Mouse (Mus musculus) neural tube, embryonic 11.5 days (tissue): ENCODE results near the gene Gm28047. TPM values are rescaled to one million over a fixed set of nuclear protein-coding genes. Genes with fewer than 3 reads are reported as not detected.

Experiments
- ATAC-seq: fragments of 200-750 bp; cut with Nextera tagmentation; 2 replicates; pipeline ENCODE4 v1.8.0; 2017; ENCODE audit warnings: moderate number of reproducible peaks, mild to moderate bottlenecking, moderate TSS enrichment, moderate library complexity; ENCODE audit not compliant: insufficient read depth, low FRiP score, low TSS enrichment
- DNase-seq: peaks from one replicate; pipeline ENCODE4 v3.0.0-alpha.2; 2015; ENCODE audit warnings: low spot score
- H3K27ac ChIP-seq: fragments of 300-500 bp; sonication (generic); 2 replicates; pipeline ENCODE4 v1.5.1; 2014; ENCODE audit warnings: low read depth, mild to moderate bottlenecking, low read length
- H3K27me3 ChIP-seq: fragments of 300-500 bp; sonication (generic); 2 replicates; pipeline ENCODE4 v1.6.1; 2014; ENCODE audit warnings: mild to moderate bottlenecking, low read length, mixed read lengths; ENCODE audit not compliant: control insufficient read depth, insufficient read depth
- H3K36me3 ChIP-seq: fragments of 300-500 bp; sonication (generic); 2 replicates; pipeline ENCODE4 v1.6.1; 2014; ENCODE audit warnings: mild to moderate bottlenecking, low read length, moderate library complexity, mixed read lengths; ENCODE audit not compliant: control insufficient read depth, insufficient read depth
- H3K4me1 ChIP-seq: fragments of 300-500 bp; sonication (generic); 2 replicates; pipeline ENCODE4 v1.6.1; 2014; ENCODE audit warnings: low read length, mixed read lengths; ENCODE audit not compliant: control insufficient read depth, insufficient read depth
- H3K4me2 ChIP-seq: fragments of 300-500 bp; sonication (generic); 2 replicates; pipeline ENCODE4 v1.6.1; 2014; ENCODE audit warnings: low read depth, mild to moderate bottlenecking, moderate library complexity
- H3K4me3 ChIP-seq: fragments of 300-500 bp; sonication (generic); 2 replicates; pipeline ENCODE4 v1.5.1; 2014; ENCODE audit warnings: low read depth, low read length
- H3K9ac ChIP-seq: fragments of 300-500 bp; sonication (generic); 2 replicates; pipeline ENCODE4 v1.6.1; 2014; ENCODE audit warnings: mild to moderate bottlenecking, low read length
- H3K9me3 ChIP-seq: fragments of 300-500 bp; sonication (generic); 2 replicates; pipeline ENCODE4 v1.6.1; 2016; ENCODE audit warnings: low read length; ENCODE audit not compliant: control insufficient read depth
- WGBS: fragments of 180-500 bp; shearing (Covaris S2); extraction: QIAGEN DNeasy Blood & Tissue Kit; methylation state at CpG from one replicate; pipeline ENCODE4 v1.1.7; 2014; 5-methylcytosine and 5-hydroxymethylcytosine counted together
- polyA plus RNA-seq: library from polyadenylated mRNA; unstranded; fragments of >200 nt; fragmentation: Nextera tagmentation; extraction: Ambion mirVana; gene quantifications from 2 replicates; pipeline ENCODE4 v1.2.1, GENCODE M21; 2014

Gm28047 gene
- polyA plus RNA-seq, 1 experiment from 2014 or later = not detected

DNA sequence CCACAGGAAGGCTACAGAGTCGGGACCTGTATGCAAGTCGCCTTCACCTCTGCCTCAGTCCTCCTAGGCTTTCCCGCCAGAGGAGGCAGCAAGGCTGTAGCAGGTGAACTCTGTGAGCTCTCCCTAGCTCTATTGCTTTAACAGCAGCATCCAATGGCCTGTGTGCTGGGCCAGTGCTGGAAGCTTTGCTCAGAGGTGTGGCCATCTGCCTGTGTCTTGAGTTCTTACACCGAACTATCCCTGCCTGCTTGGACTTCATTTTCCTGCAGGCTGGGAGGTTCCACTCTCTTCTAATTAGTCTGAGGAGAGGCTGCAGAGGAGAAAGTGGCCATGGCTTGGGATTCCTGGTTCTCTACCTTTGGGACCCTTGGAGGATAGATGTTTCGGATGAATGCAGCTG is 112.9 kb downstream of the Gm28047 start:
- peaks cover 39% of the 10 kb centered on the region for H3K4me1 ChIP-seq
- H3K27me3 ChIP-seq = no peaks in the 10 kb centered on the region

DNA sequence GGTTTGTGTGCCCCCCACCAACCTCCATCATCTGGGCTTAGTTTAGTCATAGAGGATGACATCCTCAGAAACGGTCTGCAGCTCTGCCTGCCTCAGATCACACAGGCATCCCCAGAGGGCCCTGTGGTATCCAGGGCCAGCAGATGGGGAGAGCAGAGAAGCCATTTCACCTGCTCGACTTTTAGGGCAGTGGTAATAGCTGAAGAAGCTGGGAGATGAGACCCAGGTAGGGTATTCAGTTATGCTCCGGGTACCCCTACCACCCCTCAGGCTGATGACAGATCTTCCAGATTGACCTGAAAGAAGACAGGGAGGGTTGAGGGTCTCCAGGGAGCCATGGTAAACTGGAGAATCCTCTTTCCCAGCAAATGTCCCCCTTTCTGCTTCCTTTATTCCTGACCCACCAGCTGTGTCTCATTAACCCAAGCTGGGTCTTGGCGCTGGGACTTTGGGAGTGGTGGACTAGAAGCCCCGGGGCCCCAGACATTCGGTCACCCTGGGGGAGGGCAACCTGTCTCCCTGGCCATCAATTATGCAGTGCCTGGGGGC is 113.5 kb downstream of the Gm28047 start:
- H3K4me2 ChIP-seq = peak overlapping the region; percentile 96
- no peaks in the 10 kb centered on the region for H3K9me3 ChIP-seq
- WGBS = 7% methylated on average over 6 of the region's 6 CpGs
- DNase-seq = peak; percentile 59
- no peaks in the 10 kb centered on the region for H3K36me3 ChIP-seq
- no peaks in the 10 kb centered on the region for H3K27me3 ChIP-seq
- peak overlapping the region; percentile 78 for H3K27ac ChIP-seq
- peaks cover 39% of the 10 kb centered on the region for H3K4me1 ChIP-seq
- peak overlapping the region; percentile 61 for H3K4me3 ChIP-seq
- peak overlapping the region; percentile 18 for H3K9ac ChIP-seq
- ATAC-seq = peak; percentile 28

More for the DNA sequence above, 112.9 kb downstream of the Gm28047 start:
- H3K9me3 ChIP-seq = no peaks in the 10 kb centered on the region
- H3K4me3 ChIP-seq = 0 out of 2 replicates have a peak overlapping the region, but pooled peaks have one; percentile 15
- WGBS = 27% methylated on average over 5 of the region's 5 CpGs
- H3K36me3 ChIP-seq = no peaks in the 10 kb centered on the region
- peak overlapping the region; percentile 96 for H3K4me2 ChIP-seq
- no peak for DNase-seq
- peak overlapping the region; percentile 39; the same call in 1 of the 2 replicates for H3K9ac ChIP-seq
- peak overlapping the region; percentile 78 for H3K27ac ChIP-seq
- no peak for ATAC-seq

DNA sequence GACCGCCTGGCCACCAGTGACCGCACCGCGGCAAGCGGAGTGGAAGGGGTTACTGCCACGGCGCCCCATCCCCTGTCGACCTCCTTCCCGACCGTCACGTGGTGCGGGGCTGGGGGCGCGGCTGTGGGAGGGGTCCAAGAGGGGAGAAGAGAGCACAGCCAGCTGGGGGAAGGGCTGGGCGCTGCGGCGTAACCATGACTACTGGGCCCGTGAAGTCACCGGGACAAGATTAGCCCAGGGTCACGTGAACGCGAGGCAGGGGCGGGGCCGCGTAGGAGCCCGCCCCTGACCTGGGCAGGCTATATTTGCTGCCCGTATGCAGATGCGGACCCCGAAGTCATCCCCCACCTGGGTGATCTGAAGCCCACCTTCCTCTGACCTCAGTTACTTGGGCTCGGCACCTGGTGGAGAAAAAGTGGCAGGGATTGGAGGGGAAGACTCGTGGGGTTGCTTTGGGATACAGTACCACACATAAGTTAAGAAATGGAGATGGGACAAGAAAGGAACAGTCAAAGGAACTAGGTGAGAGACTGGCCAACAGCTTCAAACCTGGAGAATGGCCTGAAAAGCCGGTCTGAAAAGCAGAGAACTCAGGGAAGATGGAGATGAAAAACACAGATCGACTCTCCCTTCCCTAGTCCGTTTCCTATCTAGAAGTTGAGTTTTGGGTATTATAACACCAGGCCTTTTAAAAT is 114.1 kb downstream of the Gm28047 start:
- H3K4me2 ChIP-seq = peak overlapping the region; percentile 96
- H3K9ac ChIP-seq = peak overlapping the region; percentile 71
- no peaks in the 10 kb centered on the region for H3K27me3 ChIP-seq
- H3K36me3 ChIP-seq = no peaks in the 10 kb centered on the region
- peaks cover 33% of the 10 kb centered on the region for H3K4me1 ChIP-seq
- DNase-seq (peak; percentile 96), ATAC-seq (peak; percentile 96)
- no peaks in the 10 kb centered on the region for H3K9me3 ChIP-seq
- H3K4me3 ChIP-seq = peak overlapping the region; percentile 61
- H3K27ac ChIP-seq = peak overlapping the region; percentile 78
- WGBS = 4% methylated on average over 34 of the region's 34 CpGs

DNA sequence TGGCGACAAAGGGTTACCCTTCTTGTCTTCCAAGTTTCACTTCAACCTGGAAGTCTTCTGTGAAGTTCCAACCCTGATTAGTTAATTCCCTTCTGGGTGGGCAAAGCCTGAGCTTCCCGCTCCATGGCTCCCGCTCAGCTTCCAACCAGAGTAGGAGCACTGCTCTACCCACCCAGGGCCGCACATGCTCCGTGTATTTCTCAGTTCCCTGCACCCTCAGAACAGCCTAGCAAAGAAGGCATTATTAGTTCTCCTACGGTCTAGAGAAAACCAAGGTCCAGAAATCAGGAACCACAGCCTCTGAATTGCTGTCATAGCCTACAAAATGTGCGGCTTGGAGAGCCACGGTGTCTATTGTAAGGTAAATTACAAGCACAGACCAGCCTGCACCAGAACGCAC is 114.8 kb downstream of the Gm28047 start:
- no peaks in the 10 kb centered on the region for H3K9me3 ChIP-seq
- H3K4me2 ChIP-seq = peak overlapping the region; percentile 96
- H3K27me3 ChIP-seq = no peaks in the 10 kb centered on the region
- peak overlapping the region; percentile 78 for H3K27ac ChIP-seq
- 7% methylated on average over 9 of the region's 9 CpGs for WGBS
- H3K36me3 ChIP-seq = no peaks in the 10 kb centered on the region
- H3K4me3 ChIP-seq = peak overlapping the region; percentile 61
- H3K4me1 ChIP-seq = peaks cover 28% of the 10 kb centered on the region
- H3K9ac ChIP-seq = peak overlapping the region; percentile 71
- DNase-seq = no peak
- ATAC-seq = peak; percentile 61

DNA sequence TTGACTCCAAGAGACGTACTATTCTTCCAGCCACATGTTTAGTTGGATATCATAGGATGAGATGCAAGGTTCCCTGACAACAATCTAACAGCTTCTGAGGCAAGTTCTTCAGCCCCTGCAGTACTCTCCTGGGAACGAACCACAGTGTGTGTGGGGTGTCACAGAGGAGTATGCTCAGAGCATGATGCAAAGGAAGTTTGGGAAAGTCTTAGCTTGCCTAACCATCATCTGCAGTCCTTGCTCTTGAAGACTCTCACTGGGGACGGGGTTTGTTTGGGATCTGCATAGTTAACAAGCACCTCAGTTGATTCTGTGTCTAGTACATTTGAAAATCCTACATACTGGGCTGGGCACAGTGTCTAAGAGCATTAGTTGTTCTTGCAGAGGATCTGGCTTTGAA is 116.5 kb downstream of the Gm28047 start:
- no peaks in the 10 kb centered on the region for H3K27me3 ChIP-seq
- peaks cover 12% of the 10 kb centered on the region for H3K36me3 ChIP-seq
- ATAC-seq = no peak
- no peak overlapping the region for H3K9ac ChIP-seq
- no peak overlapping the region for H3K4me3 ChIP-seq
- H3K4me2 ChIP-seq = no peak overlapping the region
- H3K27ac ChIP-seq = no peak overlapping the region
- DNase-seq = no peak
- H3K9me3 ChIP-seq = no peaks in the 10 kb centered on the region
- H3K4me1 ChIP-seq = peaks cover 28% of the 10 kb centered on the region
- WGBS = 88% methylated on average over 3 of the region's 3 CpGs

DNA sequence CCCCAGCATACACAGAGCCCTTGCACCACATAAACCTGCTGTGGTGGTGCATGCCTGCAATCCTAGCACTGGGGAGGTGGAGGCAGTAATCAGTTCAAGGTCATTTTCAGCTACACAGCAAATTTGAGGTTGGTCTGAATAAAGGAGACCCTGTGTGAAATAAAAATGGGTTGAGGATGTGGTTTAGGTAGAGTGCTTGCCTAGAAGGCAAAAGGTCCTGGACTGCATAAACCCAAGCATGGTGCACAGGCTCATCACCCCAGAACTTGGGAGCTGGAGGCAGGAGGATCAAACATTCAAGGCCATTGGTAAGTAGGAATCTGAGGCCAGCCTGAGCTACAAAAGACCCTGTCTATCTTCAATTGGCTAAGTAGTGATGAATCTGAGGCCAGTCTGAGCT is 117.3 kb downstream of the Gm28047 start:
- no peaks in the 10 kb centered on the region for H3K9me3 ChIP-seq
- peaks cover 24% of the 10 kb centered on the region for H3K4me1 ChIP-seq
- H3K36me3 ChIP-seq = peaks cover 13% of the 10 kb centered on the region
- ATAC-seq (no peak), DNase-seq (no peak)
- no peak overlapping the region for H3K9ac ChIP-seq
- H3K4me3 ChIP-seq = no peak overlapping the region
- no peaks in the 10 kb centered on the region for H3K27me3 ChIP-seq
- H3K4me2 ChIP-seq = no peak overlapping the region
- H3K27ac ChIP-seq = no peak overlapping the region

DNA sequence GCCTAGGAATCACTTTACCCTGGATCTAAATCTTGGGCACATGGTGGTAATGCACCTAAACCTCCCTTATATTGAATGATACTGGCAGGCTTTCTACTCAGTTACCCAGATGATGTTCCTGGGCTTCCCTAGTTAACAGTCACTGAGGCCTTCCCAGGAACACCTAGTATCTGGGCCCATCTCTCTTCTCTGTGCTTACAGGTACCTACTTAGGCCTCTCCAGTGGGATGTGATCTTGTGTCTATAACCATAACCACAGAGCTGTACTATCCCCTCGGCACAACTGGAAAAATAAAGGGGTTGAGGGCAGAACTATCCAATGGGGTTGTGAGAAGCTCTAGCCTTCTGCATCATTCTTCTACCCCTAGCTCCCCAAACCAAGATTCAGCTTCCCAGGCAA is 118.0 kb downstream of the Gm28047 start:
- Histone ChIP-seq H3K27me3 (no peaks in the 10 kb centered on the region), H3K36me3 (peaks cover 15% of the 10 kb centered on the region), H3K9ac (no peak overlapping the region), H3K4me1 (peaks cover 17% of the 10 kb centered on the region), H3K4me2 (no peak overlapping the region), H3K4me3 (no peak overlapping the region), H3K9me3 (no peaks in the 10 kb centered on the region), H3K27ac (no peak overlapping the region)
- ATAC-seq = no peak
- no peak for DNase-seq
- 94% methylated on average over 1 of the region's 1 CpGs for WGBS

DNA sequence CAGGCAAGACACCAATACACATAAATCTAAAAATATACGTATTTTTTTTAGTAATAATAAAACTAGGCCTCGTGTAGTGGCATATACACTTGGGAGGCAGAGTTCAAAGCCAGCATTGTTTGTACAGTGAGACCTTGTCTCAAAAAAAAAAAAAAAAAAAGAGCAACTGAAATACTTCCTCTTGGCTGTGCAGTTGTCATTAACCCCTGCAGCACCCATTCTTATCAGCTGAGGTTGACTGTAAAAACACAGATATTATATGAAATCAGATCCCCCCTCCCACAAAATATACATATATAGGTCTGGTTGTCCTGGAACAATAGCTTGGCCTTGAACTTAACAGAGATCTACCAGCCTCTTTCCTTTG is 118.4 kb downstream of the Gm28047 start:
- Histone ChIP-seq H3K4me3 (no peak overlapping the region), H3K27me3 (no peaks in the 10 kb centered on the region), H3K9ac (no peak overlapping the region), H3K4me1 (peaks cover 12% of the 10 kb centered on the region), H3K27ac (no peak overlapping the region), H3K36me3 (peaks cover 15% of the 10 kb centered on the region), H3K9me3 (no peaks in the 10 kb centered on the region), H3K4me2 (no peak overlapping the region)
- DNase-seq (no peak), ATAC-seq (no peak)
- 66% methylated on average over 2 of the region's 2 CpGs for WGBS
